Mouse (Mus musculus): ENCODE data around the gene Tor1b. TPM values are rescaled to one million over a fixed set of nuclear protein-coding genes. Genes with fewer than 3 reads are reported as not detected.

Tor1b gene
- total and polyA plus RNA-seq, 3 experiments: 33.0 to 55.6 (median 36.9) TPM

GRCm38 (mm10) chr2:30927844-30928628 is 24.7 kb upstream of the Tor1b start (continued):
- TF ChIP-seq RAD21 (IDR thresholded peaks at IDR 0.05; ENCODE audit: low read depth, low read length) (peak; percentile 30), GABPA (IDR thresholded peaks at IDR 0.05; ENCODE audit: low read depth, low read length) (no peak), TCF12 (IDR thresholded peaks at IDR 0.05; ENCODE audit: low read depth, low read length) (no peak), SIN3A (IDR thresholded peaks at IDR 0.05; ENCODE audit: low read length) (peak; percentile 43; the same call in 1 of the 2 replicates), UBTF (IDR thresholded peaks at IDR 0.05; ENCODE audit: borderline replicate concordance, insufficient read depth, low read depth, low read length) (no peak), ELF1 (IDR thresholded peaks at IDR 0.05; ENCODE audit: low read depth, low read length) (no peak)

GRCm38 (mm10) chr2:30928893-30929482 is 23.8 kb upstream of the Tor1b start:
- TF ChIP-seq MEF2A (IDR thresholded peaks at IDR 0.05; ENCODE audit: extremely low read depth, insufficient replicate concordance, low read depth, low read length, poor library complexity, severe bottlenecking) (no peak), KAT2A (conservative IDR thresholded peaks at IDR 0.05; ENCODE audit: low read depth, low read length) (no peak), ZKSCAN1 (IDR thresholded peaks at IDR 0.05; ENCODE audit: low read depth, low read length) (no peak), GATA1 (IDR thresholded peaks at IDR 0.05; ENCODE audit: low read depth, low read length) (peak; percentile 25; the same call in 1 of the 2 replicates), SIN3A (IDR thresholded peaks at IDR 0.05; ENCODE audit: low read length) (peak; percentile 70; the same call in 1 of the 2 replicates), JUND (IDR thresholded peaks at IDR 0.05; ENCODE audit: low read depth, low read length) (no peak), TCF12 (IDR thresholded peaks at IDR 0.05; ENCODE audit: low read depth, low read length) (no peak), POLR2AphosphoS2 (IDR thresholded peaks at IDR 0.05; ENCODE audit: low read length) (peak; percentile 51; the same call in 1 of the 2 replicates), GABPA (IDR thresholded peaks at IDR 0.05; ENCODE audit: low read depth, low read length) (no peak), NRF1 (IDR thresholded peaks at IDR 0.05; ENCODE audit: insufficient read depth, low read depth, low read length, poor library complexity, severe bottlenecking) (no peak), POLR2A (IDR thresholded peaks at IDR 0.05; ENCODE audit: control insufficient read depth in 1 of 2, insufficient read depth in 1 of 2, low read depth in 1 of 2, low read length in 2 of 2, poor library complexity in 1 of 2) (peak; percentile 38 to 86; a peak in 3 of 4 replicates), ELF1 (IDR thresholded peaks at IDR 0.05; ENCODE audit: low read depth, low read length) (peak; percentile 65), RCOR1 (IDR thresholded peaks at IDR 0.05; ENCODE audit: low read depth, low read length) (no peak), UBTF (IDR thresholded peaks at IDR 0.05; ENCODE audit: borderline replicate concordance, insufficient read depth, low read depth, low read length) (no peak), HCFC1 (IDR thresholded peaks at IDR 0.05; ENCODE audit: low read depth, low read length) (no peak; the same call in 1 of the 2 replicates), MYC (IDR thresholded peaks at IDR 0.05; ENCODE audit: low read depth, low read length) (peak; percentile 78), ETS1 (IDR thresholded peaks at IDR 0.05; ENCODE audit: low read depth, low read length) (peak; percentile 30; the same call in 1 of the 2 replicates), MXI1 (IDR thresholded peaks at IDR 0.05; ENCODE audit: low read depth, low read length) (0 out of 2 replicates have a peak, but pooled peaks have one; percentile 54), NELFE (IDR thresholded peaks at IDR 0.05; ENCODE audit: low read depth, low read length) (peak; percentile 83), SMC3 (IDR thresholded peaks at IDR 0.05; ENCODE audit: low read depth, low read length) (no peak), USF2 (IDR thresholded peaks at IDR 0.05; ENCODE audit: borderline replicate concordance in 1 of 2, insufficient read depth in 1 of 2, low read depth in 1 of 2, low read length in 2 of 2) (no peak), TBP (IDR thresholded peaks at IDR 0.05; ENCODE audit: low read depth, low read length) (peak; percentile 81), CHD1 (IDR thresholded peaks at IDR 0.05; ENCODE audit: low read depth, low read length) (no peak), MAX (IDR thresholded peaks at IDR 0.05; ENCODE audit: low read length) (peak; percentile 57; the same call in 1 of the 2 replicates), MAZ (IDR thresholded peaks at IDR 0.05; ENCODE audit: low read depth, low read length) (no peak)
- Histone ChIP-seq H3K9ac (ENCODE audit: control insufficient read depth, low read depth, low read length, poor library complexity, severe bottlenecking) (peak overlapping the region; percentile 74), H3K36me3 (ENCODE audit: control insufficient read depth in 1 of 2, insufficient read depth in 2 of 2, low read length in 2 of 2) (no peaks in the 10 kb centered on the region), H3K79me2 (ENCODE audit: control insufficient read depth, insufficient read depth, low read length, poor library complexity) (no peaks in the 10 kb centered on the region; the same call in 1 of the 2 replicates), H3K4me3 (ENCODE audit: control insufficient read depth in 1 of 2, insufficient read depth in 1 of 2, low read depth in 2 of 2, low read length in 2 of 2) (peak overlapping the region; percentile 56 to 62), H3K27ac (ENCODE audit: control insufficient read depth, low read depth, low read length) (peak overlapping the region; percentile 68), H3K9me3 (replicated peaks; ENCODE audit: insufficient read depth, low read length) (no peaks in the 10 kb centered on the region), H3K27me3 (ENCODE audit: control insufficient read depth in 1 of 2, insufficient read depth in 2 of 2, low read length in 2 of 2) (no peaks in the 10 kb centered on the region; a peak in 1 of 4 replicates), H3K4me1 (ENCODE audit: control insufficient read depth in 1 of 2, insufficient read depth in 2 of 2, low read length in 2 of 2) (peaks cover 0 to 12% of the 10 kb centered on the region in 2 experiments; a peak in 3 of 4 replicates)
- peak; percentile 98 for DNase-seq (ENCODE audit: low read depth, low spot score)
